Comparison of ENCODE assay signal across 9 mouse cellular contexts in the genomic region with DNA sequence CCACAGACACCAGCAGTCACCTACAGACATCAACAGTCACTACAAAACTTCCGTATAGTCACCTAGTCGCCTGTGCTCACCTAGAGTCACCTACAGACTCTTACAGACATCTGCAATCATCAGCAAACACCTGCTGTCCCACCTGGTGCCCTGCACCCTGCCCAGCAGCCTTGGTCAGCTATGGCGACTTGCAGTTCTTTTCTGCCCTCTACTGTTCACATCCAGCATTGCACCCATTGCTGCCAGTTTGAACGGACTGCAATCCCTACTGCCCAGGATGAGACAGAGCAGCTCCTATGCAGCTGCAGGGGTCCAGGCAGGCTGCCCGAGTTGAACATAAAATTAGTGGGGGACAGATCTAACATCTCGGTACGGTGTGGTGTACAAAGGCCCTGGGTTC. TPM values are rescaled to one million over a fixed set of nuclear protein-coding genes. Genes with fewer than 3 reads are reported as not detected.
DNase-seq lines count a peak whose midpoint lies in the region; ATAC-seq and TF ChIP-seq lines count a peak whose summit lies in the region.
"Had no signal": no experiment of that assay in that cellular context is flagged by ENCODE, and none has a peak within 500 bp of the region (broad histone marks: within the 10 kb centered on the region; RNA-seq: fewer than 3 reads in every experiment).

No protein-coding gene starts in this region.

- H3K27ac ChIP-seq in embryonic facial prominence, embryonic 15.5 days (replicated peaks), result no peak overlapping the region
- no peak overlapping the region for H3K27ac ChIP-seq in heart, embryonic 12.5 days (ENCODE audit: poor library complexity, severe bottlenecking)
- no peak overlapping the region for H3K27ac ChIP-seq in kidney, embryonic 16.5 days (ENCODE audit: low read length)
- H3K27ac ChIP-seq in liver, embryonic 13.5 days, result no peak overlapping the region
- no peak overlapping the region for H3K27ac ChIP-seq in neural tube, embryonic 12.5 days
- no peak overlapping the region for H3K27ac ChIP-seq in testis, adult 2 months (ENCODE audit: control insufficient read depth, insufficient read depth, low read depth, low read length)
- H3K27ac ChIP-seq: embryonic facial prominence, embryonic 13.5 days had no signal

- peak; percentile 96; the same call in 1 of the 2 replicates for TF ChIP-seq CTCF in testis, adult 2 months (IDR thresholded peaks at IDR 0.05; ENCODE audit: control insufficient read depth, insufficient read depth, insufficient replicate concordance, low read depth, low read length)

- H3K9ac ChIP-seq in embryonic facial prominence, embryonic 15.5 days, result no peak overlapping the region
- H3K9ac ChIP-seq in heart, embryonic 12.5 days, result no peak overlapping the region
- H3K9ac ChIP-seq in kidney, embryonic 16.5 days (replicated peaks; ENCODE audit: low read length), result no peak overlapping the region
- H3K9ac ChIP-seq in liver, embryonic 13.5 days, result no peak overlapping the region
- H3K9ac ChIP-seq in neural tube, embryonic 12.5 days, result no peak overlapping the region
- H3K9ac ChIP-seq: embryonic facial prominence, embryonic 13.5 days had no signal

- no peaks in the 10 kb centered on the region for H3K36me3 ChIP-seq in embryonic facial prominence, embryonic 15.5 days
- H3K36me3 ChIP-seq in heart, embryonic 12.5 days, result no peaks in the 10 kb centered on the region
- H3K36me3 ChIP-seq in kidney, embryonic 16.5 days (ENCODE audit: insufficient read depth, low read length), result no peaks in the 10 kb centered on the region
- H3K36me3 ChIP-seq in liver, embryonic 13.5 days, result no peaks in the 10 kb centered on the region
- no peaks in the 10 kb centered on the region for H3K36me3 ChIP-seq in neural tube, embryonic 12.5 days
- no peaks in the 10 kb centered on the region for H3K36me3 ChIP-seq in testis, adult 2 months (ENCODE audit: control insufficient read depth, insufficient read depth, low read length)
- H3K36me3 ChIP-seq: embryonic facial prominence, embryonic 13.5 days had no signal

- peaks cover 10% of the 10 kb centered on the region for H3K4me1 ChIP-seq in embryonic facial prominence, embryonic 15.5 days
- H3K4me1 ChIP-seq in heart, embryonic 12.5 days (replicated peaks), result 0 out of 2 replicates have a peak, but pooled peaks cover 5% of the 10 kb centered on the region
- H3K4me1 ChIP-seq in kidney, embryonic 16.5 days (ENCODE audit: insufficient read depth, low read length), result 0 out of 2 replicates have a peak, but pooled peaks cover 3% of the 10 kb centered on the region
- H3K4me1 ChIP-seq in liver, embryonic 13.5 days (replicated peaks), result no peaks in the 10 kb centered on the region
- H3K4me1 ChIP-seq in neural tube, embryonic 12.5 days, result no peaks in the 10 kb centered on the region
- H3K4me1 ChIP-seq in testis, adult 2 months (ENCODE audit: control insufficient read depth, insufficient read depth, low read length), result peaks cover 3% of the 10 kb centered on the region; the same call in 1 of the 2 replicates

- no peak overlapping the region for H3K4me2 ChIP-seq in embryonic facial prominence, embryonic 15.5 days (replicated peaks)
- no peak overlapping the region for H3K4me2 ChIP-seq in heart, embryonic 12.5 days
- H3K4me2 ChIP-seq in kidney, embryonic 16.5 days (replicated peaks; ENCODE audit: low read depth, low read length), result no peak overlapping the region
- H3K4me2 ChIP-seq in liver, embryonic 13.5 days, result no peak overlapping the region
- H3K4me2 ChIP-seq in neural tube, embryonic 12.5 days (replicated peaks), result no peak overlapping the region
- H3K4me2 ChIP-seq: embryonic facial prominence, embryonic 13.5 days had no signal

- ATAC-seq in embryonic facial prominence, embryonic 15.5 days (ENCODE audit: insufficient number of reproducible peaks, low FRiP score, low TSS enrichment, low read depth), result 0 out of 2 replicates have a peak, but pooled peaks have one; percentile 36
- ATAC-seq in heart, embryonic 12.5 days (ENCODE audit: insufficient number of reproducible peaks, low FRiP score), result 0 out of 2 replicates have a peak, but pooled peaks have one; percentile 63
- ATAC-seq in kidney, embryonic 16.5 days (ENCODE audit: low FRiP score, low TSS enrichment), result peak; percentile 58
- ATAC-seq in liver, embryonic 13.5 days (ENCODE audit: low read depth), result peak; percentile 65; the same call in 1 of the 2 replicates
- ATAC-seq in neural tube, embryonic 12.5 days (ENCODE audit: low FRiP score, low read depth), result peak; percentile 67; the same call in 1 of the 2 replicates

- peaks cover 64% of the 10 kb centered on the region for H3K27me3 ChIP-seq in embryonic facial prominence, embryonic 15.5 days
- peaks cover 66% of the 10 kb centered on the region for H3K27me3 ChIP-seq in heart, embryonic 12.5 days (replicated peaks)
- peaks cover 53% of the 10 kb centered on the region for H3K27me3 ChIP-seq in kidney, embryonic 16.5 days (ENCODE audit: insufficient read depth, low read length)
- peaks cover 69% of the 10 kb centered on the region for H3K27me3 ChIP-seq in liver, embryonic 13.5 days
- H3K27me3 ChIP-seq in neural tube, embryonic 12.5 days (replicated peaks), result peaks cover 44% of the 10 kb centered on the region
- H3K27me3 ChIP-seq in testis, adult 2 months (ENCODE audit: control insufficient read depth, insufficient read depth, low read length), result no peaks in the 10 kb centered on the region

- WGBS in embryonic facial prominence, embryonic 15.5 days, result 1% methylated on average over 7 of the region's 7 CpGs
- 3% methylated on average over 7 of the region's 7 CpGs for WGBS in heart, embryonic 12.5 days
- 1% methylated on average over 7 of the region's 7 CpGs for WGBS in kidney, embryonic 16.5 days
- WGBS in liver, embryonic 13.5 days (ENCODE audit: insufficient replicate concordance), result under 1% methylated on average over 7 of the region's 7 CpGs
- WGBS in neural tube, embryonic 12.5 days, result 2% methylated on average over 7 of the region's 7 CpGs

- TF ChIP-seq POLR2A in testis, adult 2 months (IDR thresholded peaks at IDR 0.05; ENCODE audit: control insufficient read depth, low read depth, low read length), result no peak

- peak; percentile 82 for DNase-seq in CD4-positive helper T cell, adult 2 months (ENCODE audit: low read depth, low spot score)
- peak; percentile 58 to 68 for DNase-seq in adrenal gland, postnatal 4 days (ENCODE audit: low spot score in 2 of 2)
- DNase-seq in liver, embryonic 13.5 days, result peak; percentile 68

- H3K9me3 ChIP-seq in embryonic facial prominence, embryonic 15.5 days (replicated peaks), result no peaks in the 10 kb centered on the region
- H3K9me3 ChIP-seq in heart, embryonic 12.5 days (replicated peaks), result no peaks in the 10 kb centered on the region
- H3K9me3 ChIP-seq in kidney, embryonic 16.5 days (ENCODE audit: low read length), result no peaks in the 10 kb centered on the region
- no peaks in the 10 kb centered on the region for H3K9me3 ChIP-seq in liver, embryonic 13.5 days (replicated peaks)
- no peaks in the 10 kb centered on the region for H3K9me3 ChIP-seq in neural tube, embryonic 12.5 days
- H3K9me3 ChIP-seq: embryonic facial prominence, embryonic 13.5 days had no signal

- H3K4me3 ChIP-seq in embryonic facial prominence, embryonic 15.5 days (replicated peaks), result no peak overlapping the region
- H3K4me3 ChIP-seq in heart, embryonic 12.5 days, result no peak overlapping the region
- H3K4me3 ChIP-seq in kidney, embryonic 16.5 days (ENCODE audit: low read length), result no peak overlapping the region
- no peak overlapping the region for H3K4me3 ChIP-seq in liver, embryonic 13.5 days (replicated peaks)
- H3K4me3 ChIP-seq in neural tube, embryonic 12.5 days, result no peak overlapping the region
- no peak overlapping the region for H3K4me3 ChIP-seq in testis, adult 2 months (ENCODE audit: control insufficient read depth, low read depth, low read length)
- H3K4me3 ChIP-seq: embryonic facial prominence, embryonic 13.5 days had no signal

RNA-seq across cellular contexts. Expression of a gene that starts 5.3 kb away (rescaled TPM):
- total RNA-seq in adrenal gland, postnatal 4 days (2021), result 100 to 1,000 TPM; 120 to 129 TPM
- polyA plus RNA-seq in embryonic facial prominence, embryonic 15.5 days (2015; fragmentation: Nextera tagmentation; extraction: Ambion mirVana), result 138 and 139 TPM in 2 replicates
- polyA plus RNA-seq in heart, embryonic 12.5 days (2016; fragmentation: Nextera tagmentation; extraction: Ambion mirVana), result 39.3 and 40.7 TPM in 2 replicates
- polyA plus RNA-seq in kidney, embryonic 16.5 days (2015; fragmentation: Nextera tagmentation; extraction: Ambion mirVana), result 87.8 and 92.0 TPM in 2 replicates
- polyA plus RNA-seq in liver, embryonic 13.5 days (2015; fragmentation: Nextera tagmentation; extraction: Ambion mirVana), result 9.8 and 9.9 TPM in 2 replicates
- 21.7 and 22.2 TPM in 2 replicates for polyA plus RNA-seq in neural tube, embryonic 12.5 days (2016; fragmentation: Nextera tagmentation; extraction: Ambion mirVana)
- polyA plus RNA-seq in testis, adult 2 months (2012; rRNA removed), result 9.8 and 9.9 TPM in 2 replicates

RNA-seq across cellular contexts. Expression of a gene that starts 32.4 kb away (rescaled TPM):
- 1 to 10 TPM; 3.5 to 4.2 TPM for total RNA-seq in adrenal gland, postnatal 4 days (2021)
- polyA plus RNA-seq in embryonic facial prominence, embryonic 15.5 days (2015; fragmentation: Nextera tagmentation; extraction: Ambion mirVana), result 1.4 and 1.6 TPM in 2 replicates
- 0.19 and 0.28 TPM in 2 replicates for polyA plus RNA-seq in heart, embryonic 12.5 days (2016; fragmentation: Nextera tagmentation; extraction: Ambion mirVana)
- polyA plus RNA-seq in kidney, embryonic 16.5 days (2015; fragmentation: Nextera tagmentation; extraction: Ambion mirVana), result 0.29 and 0.67 TPM in 2 replicates
- 0.13 and 0.15 TPM in 2 replicates for polyA plus RNA-seq in liver, embryonic 13.5 days (2015; fragmentation: Nextera tagmentation; extraction: Ambion mirVana)
- 32.3 and 33.0 TPM in 2 replicates for polyA plus RNA-seq in neural tube, embryonic 12.5 days (2016; fragmentation: Nextera tagmentation; extraction: Ambion mirVana)
- polyA plus RNA-seq in testis, adult 2 months (2012; rRNA removed), result 147 and 163 TPM in 2 replicates

RNA-seq across cellular contexts. Expression of a gene that starts 46.1 kb away (rescaled TPM):
- total RNA-seq in adrenal gland, postnatal 4 days (2021), result 100 to 1,000 TPM; 107 to 117 TPM
- 81.9 and 89.1 TPM in 2 replicates for polyA plus RNA-seq in embryonic facial prominence, embryonic 15.5 days (2015; fragmentation: Nextera tagmentation; extraction: Ambion mirVana)
- 54.9 and 60.2 TPM in 2 replicates for polyA plus RNA-seq in heart, embryonic 12.5 days (2016; fragmentation: Nextera tagmentation; extraction: Ambion mirVana)
- polyA plus RNA-seq in kidney, embryonic 16.5 days (2015; fragmentation: Nextera tagmentation; extraction: Ambion mirVana), result 107 and 112 TPM in 2 replicates
- 41.5 TPM in 2 replicates for polyA plus RNA-seq in liver, embryonic 13.5 days (2015; fragmentation: Nextera tagmentation; extraction: Ambion mirVana)
- 73.2 and 78.4 TPM in 2 replicates for polyA plus RNA-seq in neural tube, embryonic 12.5 days (2016; fragmentation: Nextera tagmentation; extraction: Ambion mirVana)
- polyA plus RNA-seq in testis, adult 2 months (2012; rRNA removed), result 70.4 and 71.3 TPM in 2 replicates

RNA-seq across cellular contexts. Expression of a gene that starts 49.8 kb away (rescaled TPM):
- total RNA-seq in adrenal gland, postnatal 4 days (2021), result 1 to 10 TPM; 2.0 to 2.7 TPM
- polyA plus RNA-seq in embryonic facial prominence, embryonic 15.5 days (2015; fragmentation: Nextera tagmentation; extraction: Ambion mirVana), result 0.77 and 1.1 TPM in 2 replicates
- polyA plus RNA-seq in heart, embryonic 12.5 days (2016; fragmentation: Nextera tagmentation; extraction: Ambion mirVana), result 0.42 and 0.52 TPM in 2 replicates
- 1.5 and 1.7 TPM in 2 replicates for polyA plus RNA-seq in kidney, embryonic 16.5 days (2015; fragmentation: Nextera tagmentation; extraction: Ambion mirVana)
- polyA plus RNA-seq in liver, embryonic 13.5 days (2015; fragmentation: Nextera tagmentation; extraction: Ambion mirVana), result 2.3 and 2.4 TPM in 2 replicates
- polyA plus RNA-seq in neural tube, embryonic 12.5 days (2016; fragmentation: Nextera tagmentation; extraction: Ambion mirVana), result 0.51 and 0.56 TPM in 2 replicates
- 0.04 and 0.13 TPM in 2 replicates for polyA plus RNA-seq in testis, adult 2 months (2012; rRNA removed)

RNA-seq across cellular contexts. Expression of a gene that starts 57.3 kb away (rescaled TPM):
- total RNA-seq in adrenal gland, postnatal 4 days (2021), result 10 to 100 TPM in 1 of 2 experiments, 1 to 10 TPM in 1; 1.2 to 13.2 TPM
- polyA plus RNA-seq in embryonic facial prominence, embryonic 15.5 days (2015; fragmentation: Nextera tagmentation; extraction: Ambion mirVana), result 5.0 and 8.3 TPM in 2 replicates
- polyA plus RNA-seq in heart, embryonic 12.5 days (2016; fragmentation: Nextera tagmentation; extraction: Ambion mirVana), result 2.9 and 4.3 TPM in 2 replicates
- 42.7 and 44.1 TPM in 2 replicates for polyA plus RNA-seq in kidney, embryonic 16.5 days (2015; fragmentation: Nextera tagmentation; extraction: Ambion mirVana)
- 1.8 TPM in 2 replicates for polyA plus RNA-seq in liver, embryonic 13.5 days (2015; fragmentation: Nextera tagmentation; extraction: Ambion mirVana)
- polyA plus RNA-seq in neural tube, embryonic 12.5 days (2016; fragmentation: Nextera tagmentation; extraction: Ambion mirVana), result 2.1 and 2.7 TPM in 2 replicates
- polyA plus RNA-seq in testis, adult 2 months (2012; rRNA removed), result 3,568 and 3,612 TPM in 2 replicates

Comparison
In these comparisons a context has a peak if more than half of its experiments do, and no peak if none do; other contexts are left out.
1. RNA of a gene that starts 32.4 kb away (polyA plus RNA-seq): 147 to 163 TPM in testis, adult 2 months and 32.3 to 33.0 TPM in neural tube, embryonic 12.5 days; 1.4 to 1.6 TPM in embryonic facial prominence, embryonic 15.5 days, 0.29 to 0.67 TPM in kidney, embryonic 16.5 days, 0.19 to 0.28 TPM in heart, embryonic 12.5 days and 0.13 to 0.15 TPM in liver, embryonic 13.5 days; every median in the first group is over 10 times any median in the second.
2. Peak in every context shown above with its lines, with median percentiles within 50 percentile points of each other: DNase-seq and ATAC-seq.